Mouse (Mus musculus) thymus, postnatal 4 days (tissue): Measurements from ENCODE around the gene Gm20518.

ENCODE experiments used
- DNase-seq: peaks from one replicate; pipeline ENCODE4 v3.0.0; 2021

Gene Gm20518

GRCm38 (mm10) chr16:17803675-17804448 lies 87.6 kb downstream of the Gm20518 start:
- no peak for DNase-seq

- peak; percentile 53 for DNase-seq
Observed at GRCm38 (mm10) chr16:17802839-17803674, 88.4 kb downstream of the Gm20518 start.

GRCm38 (mm10) chr16:17802456-17802838 lies 89.0 kb downstream of the Gm20518 start:
- DNase-seq, result no peak

GRCm38 (mm10) chr16:17801777-17802455 lies 89.6 kb downstream of the Gm20518 start:
- no peak for DNase-seq

GRCm38 (mm10) chr16:17799584-17799983 lies 91.9 kb downstream of the Gm20518 start:
- no peak for DNase-seq

- peak; percentile 19 for DNase-seq
Observed at GRCm38 (mm10) chr16:17798321-17799180, 92.9 kb downstream of the Gm20518 start.

- DNase-seq, result peak; percentile 47
Observed at GRCm38 (mm10) chr16:17797812-17798311, 93.6 kb downstream of the Gm20518 start.

GRCm38 (mm10) chr16:17796971-17797811 lies 94.3 kb downstream of the Gm20518 start, which contains the start of gene Scarf2:
Scarf2 (plus strand) TSS chr16:17797282.
- peak; percentile 39 for DNase-seq

- no peak for DNase-seq
Observed at GRCm38 (mm10) chr16:17796519-17796918, 95.0 kb downstream of the Gm20518 start.

GRCm38 (mm10) chr16:17795643-17796042 lies 95.8 kb downstream of the Gm20518 start:
- no peak for DNase-seq

GRCm38 (mm10) chr16:17794047-17794446 lies 97.4 kb downstream of the Gm20518 start:
- DNase-seq, result no peak

GRCm38 (mm10) chr16:17792728-17793127 lies 98.7 kb downstream of the Gm20518 start:
- no peak for DNase-seq

GRCm38 (mm10) chr16:17785337-17785736 lies 106.1 kb downstream of the Gm20518 start:
- DNase-seq, result no peak
